Mouse (Mus musculus) spleen, adult 10 weeks (tissue): ENCODE measurements around the gene Gpr162. TPM values are rescaled to one million over a fixed set of nuclear protein-coding genes. Genes with fewer than 3 reads are reported as not detected.

ENCODE experiments used
- polyA plus RNA-seq: library from polyadenylated mRNA; stranded (reverse); fragments of 350-450 nt; fragmentation: Illumina TruSeq; extraction: RNeasy Lipid Tissue Mini Kit (QIAGEN cat#74804); gene quantifications from one replicate; pipeline ENCODE4 v1.2.3, GENCODE M21; 2015; ENCODE audit warnings: low replicate concordance; ENCODE audit not compliant: insufficient read depth

The Gpr162 gene
- 1.0 TPM for polyA plus RNA-seq

DNA sequence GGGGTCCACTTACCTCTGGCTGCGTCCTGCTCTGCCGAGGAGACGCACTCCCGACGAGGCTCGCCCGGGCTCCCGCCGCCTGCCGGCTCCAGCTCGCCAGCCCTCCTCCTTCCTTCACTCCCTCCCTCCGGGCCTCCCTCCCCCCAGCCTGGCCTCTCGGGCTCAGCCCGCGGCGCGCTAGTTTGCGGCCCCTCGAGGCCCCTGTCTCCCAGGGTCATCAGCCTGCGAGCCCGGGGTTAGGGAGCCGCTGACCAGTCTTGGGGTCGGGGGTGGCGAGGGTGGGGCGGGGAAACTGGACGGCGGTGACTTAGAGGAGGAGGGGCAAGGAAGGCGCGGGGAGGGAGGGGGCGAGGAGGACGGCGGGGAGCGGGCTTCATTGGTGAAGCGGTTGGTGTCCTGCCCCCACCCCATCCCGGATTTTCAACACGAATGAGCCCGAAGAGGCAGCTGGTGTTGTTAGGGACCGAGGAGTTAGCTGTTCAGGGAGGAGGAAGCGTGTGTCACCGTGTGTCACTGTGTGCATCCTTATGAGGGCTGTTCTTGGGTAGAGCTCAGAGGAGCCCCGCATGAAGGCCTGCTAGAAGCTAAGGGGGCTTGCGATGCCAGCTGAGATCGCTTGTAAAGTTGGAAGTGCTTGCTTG, at the start of gene Gpr162:
Gpr162 (minus strand) TSS at position 326 of the 641 bp plus-strand sequence.

GRCm38 (mm10) chr6:124911533-124912218, 47.9 kb upstream of the Gpr162 start, which contains the start of gene Lag3:
TSS of gene Lag3 (minus strand) at chr6:124911705.

GRCm38 (mm10) chr6:124887986-124888385, 24.2 kb upstream of the Gpr162 start, which contains the start of gene Cd4:
TSS of gene Cd4 (minus strand) at chr6:124888221.

GRCm38 (mm10) chr6:124856916-124857839, 6.6 kb downstream of the Gpr162 start, which contains the start of gene P3h3:
TSS of gene P3h3 (minus strand) at chr6:124857752.

GRCm38 (mm10) chr6:124840241-124841167, 23.3 kb downstream of the Gpr162 start, which contains the start of gene Gnb3:
TSS of gene Gnb3 (minus strand) at chr6:124840275.

GRCm38 (mm10) chr6:124828868-124829798, 34.6 kb downstream of the Gpr162 start, which contains the start of the genes Usp5 and Cdca3:
TSS of gene Usp5 (minus strand) at chr6:124829484.
TSS of gene Cdca3 (plus strand) at chr6:124829547.

DNA sequence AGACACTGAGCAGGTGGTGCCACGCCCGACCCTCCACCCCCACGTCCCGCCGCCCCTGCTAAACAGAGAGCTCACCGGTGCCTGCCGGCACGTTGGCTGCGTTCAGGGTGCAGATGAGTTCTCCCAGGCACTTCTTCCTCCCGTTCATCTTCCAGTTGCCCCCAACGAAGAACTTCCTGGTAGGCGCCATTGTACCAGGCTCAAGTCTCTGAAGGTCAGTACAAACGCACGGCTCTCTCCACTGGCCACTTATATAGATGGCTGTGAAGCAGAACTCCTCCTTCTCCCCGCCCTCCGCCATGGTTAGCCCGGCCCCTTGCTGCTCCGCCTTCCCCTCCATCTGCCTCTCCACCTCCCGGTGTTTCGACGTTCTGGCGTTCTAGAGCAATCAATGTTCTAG, 49.9 kb downstream of the Gpr162 start, which contains the start of gene Tpi1:
Tpi1 (minus strand) TSS at position 364 of the 400 bp plus-strand sequence.

Other genes with a start within 250 kb of the Gpr162 start
- 0.46 TPM for gene C1s2, start 227.9 kb downstream of the Gpr162 start, polyA plus RNA-seq
- 37.3 TPM for gene Lpcat3, start 201.0 kb downstream of the Gpr162 start, polyA plus RNA-seq
- 160 TPM for gene Emg1, start 151.8 kb downstream of the Gpr162 start, polyA plus RNA-seq
- 110 TPM for gene Phb2, start 151.6 kb downstream of the Gpr162 start, polyA plus RNA-seq
- 354 TPM for gene Ptpn6, start 125.3 kb downstream of the Gpr162 start, polyA plus RNA-seq
- gene Grcc10, start 122.6 kb downstream of the Gpr162 start, polyA plus RNA-seq: 88.0 TPM
- 0.08 TPM for gene Gm45234, start 108.0 kb downstream of the Gpr162 start, polyA plus RNA-seq
- 7.8 TPM for gene Atn1, start 107.5 kb downstream of the Gpr162 start, polyA plus RNA-seq
- gene Eno2, start 94.3 kb downstream of the Gpr162 start, polyA plus RNA-seq: 3.5 TPM
- gene Lrrc23, start 84.3 kb downstream of the Gpr162 start, polyA plus RNA-seq: 3.5 TPM
- gene Spsb2, start 55.3 kb downstream of the Gpr162 start, polyA plus RNA-seq: 3.2 TPM
- gene Tpi1, start 49.7 kb downstream of the Gpr162 start, polyA plus RNA-seq: 63.1 TPM
- gene Usp5, start 34.5 kb downstream of the Gpr162 start, polyA plus RNA-seq: 69.3 TPM
- gene Cdca3, start 34.4 kb downstream of the Gpr162 start, polyA plus RNA-seq: 25.4 TPM
- not detected for gene Gnb3, start 23.7 kb downstream of the Gpr162 start, polyA plus RNA-seq
- gene P3h3, start 6.2 kb downstream of the Gpr162 start, polyA plus RNA-seq: 6.7 TPM
- gene Cd4, start 24.2 kb upstream of the Gpr162 start, polyA plus RNA-seq: 71.3 TPM
- 6.5 TPM for gene Lag3, start 47.7 kb upstream of the Gpr162 start, polyA plus RNA-seq
- 193 TPM for gene Ptms, start 56.1 kb upstream of the Gpr162 start, polyA plus RNA-seq
- gene Mlf2, start 67.4 kb upstream of the Gpr162 start, polyA plus RNA-seq: 41.7 TPM
- 30.5 TPM for gene Cops7a, start 101.6 kb upstream of the Gpr162 start, polyA plus RNA-seq
- gene Pianp, start 132.7 kb upstream of the Gpr162 start, polyA plus RNA-seq: 3.0 TPM
- 76.0 TPM for gene Zfp384, start 145.2 kb upstream of the Gpr162 start, polyA plus RNA-seq
- 64.2 TPM for gene Ing4, start 175.8 kb upstream of the Gpr162 start, polyA plus RNA-seq
- 22.3 TPM for gene Acrbp, start 185.7 kb upstream of the Gpr162 start, polyA plus RNA-seq
- gene Lpar5, start 203.9 kb upstream of the Gpr162 start, polyA plus RNA-seq: 8.7 TPM
- gene Chd4, start 232.0 kb upstream of the Gpr162 start, polyA plus RNA-seq: 174 TPM